Mouse (Mus musculus): ENCODE measurements around the gene Zfhx3. TPM values are rescaled to one million over a fixed set of nuclear protein-coding genes. Genes with fewer than 3 reads are reported as not detected.
A peak's percentile ranks its signal among the peaks of the same experiment; 100 is the strongest.

Gene Zfhx3
- polyA plus RNA-seq, 1 experiment from 2014 or later, result 9.2 TPM

GRCm38 (mm10) chr8:108827428-108827827 is 885.0 kb downstream of the Zfhx3 start:
- no peak overlapping the region for H3K4me3 ChIP-seq (replicated peaks)
- no peak overlapping the region for H3K9ac ChIP-seq
- H3K9me3 ChIP-seq (replicated peaks), result no peaks in the 10 kb centered on the region
- no peaks in the 10 kb centered on the region for H3K36me3 ChIP-seq
- H3K27me3 ChIP-seq, result no peaks in the 10 kb centered on the region
- peak overlapping the region; percentile 2; the same call in 1 of the 2 replicates for H3K27ac ChIP-seq
- H3K4me2 ChIP-seq, result 0 out of 2 replicates have a peak overlapping the region, but pooled peaks have one; percentile 16
- ATAC-seq (replicated peaks; ENCODE audit: low FRiP score), result no peak
- peaks cover 40% of the 10 kb centered on the region for H3K4me1 ChIP-seq
- WGBS, result 64% methylated on average over 15 of the region's 15 CpGs

- 48% methylated on average over 12 of the region's 12 CpGs for WGBS
- Histone ChIP-seq H3K9ac (no peak overlapping the region), H3K27ac (no peak overlapping the region), H3K4me2 (no peak overlapping the region), H3K27me3 (no peaks in the 10 kb centered on the region), H3K36me3 (no peaks in the 10 kb centered on the region), H3K9me3 (replicated peaks) (no peaks in the 10 kb centered on the region), H3K4me1 (peaks cover 28% of the 10 kb centered on the region), H3K4me3 (replicated peaks) (no peak overlapping the region)
- 0 out of 2 replicates have a peak, but pooled peaks have one; percentile 22 for ATAC-seq (replicated peaks; ENCODE audit: low FRiP score)
Measured at GRCm38 (mm10) chr8:108829305-108829717, 886.9 kb downstream of the Zfhx3 start.

- 86% methylated on average over 11 of the region's 11 CpGs for WGBS
- no peak for ATAC-seq (replicated peaks; ENCODE audit: low FRiP score)
- H3K9me3 ChIP-seq (replicated peaks), result no peaks in the 10 kb centered on the region
- H3K4me3 ChIP-seq (replicated peaks), result no peak overlapping the region
- H3K27me3 ChIP-seq, result no peaks in the 10 kb centered on the region
- H3K36me3 ChIP-seq, result no peaks in the 10 kb centered on the region
- H3K4me2 ChIP-seq, result no peak overlapping the region
- no peak overlapping the region for H3K9ac ChIP-seq
- H3K27ac ChIP-seq, result no peak overlapping the region
- peaks cover 18% of the 10 kb centered on the region for H3K4me1 ChIP-seq
Measured at GRCm38 (mm10) chr8:108835143-108835542, 892.7 kb downstream of the Zfhx3 start.

GRCm38 (mm10) chr8:108837788-108838187 is 895.3 kb downstream of the Zfhx3 start:
- H3K36me3 ChIP-seq, result no peaks in the 10 kb centered on the region
- no peak overlapping the region for H3K4me3 ChIP-seq (replicated peaks)
- no peaks in the 10 kb centered on the region for H3K27me3 ChIP-seq
- 0 out of 2 replicates have a peak overlapping the region, but pooled peaks have one; percentile 27 for H3K4me2 ChIP-seq
- H3K9me3 ChIP-seq (replicated peaks), result no peaks in the 10 kb centered on the region
- 17% methylated on average over 10 of the region's 10 CpGs for WGBS
- H3K9ac ChIP-seq, result no peak overlapping the region
- peak; percentile 61; the same call in 1 of the 2 replicates for ATAC-seq (replicated peaks; ENCODE audit: low FRiP score)
- no peak overlapping the region for H3K27ac ChIP-seq
- H3K4me1 ChIP-seq, result peaks cover 18% of the 10 kb centered on the region

GRCm38 (mm10) chr8:108838761-108839160 is 896.3 kb downstream of the Zfhx3 start:
- Histone ChIP-seq H3K36me3 (no peaks in the 10 kb centered on the region), H3K4me1 (peaks cover 18% of the 10 kb centered on the region), H3K9me3 (replicated peaks) (no peaks in the 10 kb centered on the region), H3K4me2 (no peak overlapping the region), H3K27ac (no peak overlapping the region), H3K27me3 (no peaks in the 10 kb centered on the region), H3K9ac (no peak overlapping the region), H3K4me3 (replicated peaks) (no peak overlapping the region)
- no peak for ATAC-seq (replicated peaks; ENCODE audit: low FRiP score)
- 68% methylated on average over 6 of the region's 6 CpGs for WGBS

GRCm38 (mm10) chr8:108842307-108842706 is 899.9 kb downstream of the Zfhx3 start:
- Histone ChIP-seq H3K9me3 (replicated peaks) (no peaks in the 10 kb centered on the region), H3K4me3 (replicated peaks) (no peak overlapping the region), H3K4me1 (peaks cover 22% of the 10 kb centered on the region), H3K9ac (no peak overlapping the region), H3K4me2 (no peak overlapping the region), H3K36me3 (peaks cover 4% of the 10 kb centered on the region; the same call in 1 of the 2 replicates), H3K27ac (no peak overlapping the region), H3K27me3 (no peaks in the 10 kb centered on the region)
- ATAC-seq (replicated peaks; ENCODE audit: low FRiP score), result no peak
- 91% methylated on average over 5 of the region's 5 CpGs for WGBS

GRCm38 (mm10) chr8:108846174-108846573 is 903.7 kb downstream of the Zfhx3 start:
- Histone ChIP-seq H3K27ac (no peak overlapping the region), H3K36me3 (peaks cover 4% of the 10 kb centered on the region; the same call in 1 of the 2 replicates), H3K4me2 (no peak overlapping the region), H3K9me3 (replicated peaks) (no peaks in the 10 kb centered on the region), H3K9ac (no peak overlapping the region), H3K4me3 (replicated peaks) (no peak overlapping the region), H3K27me3 (no peaks in the 10 kb centered on the region), H3K4me1 (peaks cover 9% of the 10 kb centered on the region)
- ATAC-seq (replicated peaks; ENCODE audit: low FRiP score), result no peak
- 67% methylated on average over 6 of the region's 6 CpGs for WGBS

GRCm38 (mm10) chr8:108846827-108847226 is 904.4 kb downstream of the Zfhx3 start:
- H3K27me3 ChIP-seq, result no peaks in the 10 kb centered on the region
- no peak overlapping the region for H3K9ac ChIP-seq
- H3K4me3 ChIP-seq (replicated peaks), result no peak overlapping the region
- ATAC-seq (replicated peaks; ENCODE audit: low FRiP score), result no peak
- no peak overlapping the region for H3K27ac ChIP-seq
- no peak overlapping the region for H3K4me2 ChIP-seq
- H3K36me3 ChIP-seq, result peaks cover 4% of the 10 kb centered on the region; the same call in 1 of the 2 replicates
- H3K4me1 ChIP-seq, result peaks cover 11% of the 10 kb centered on the region
- 54% methylated on average over 11 of the region's 11 CpGs for WGBS
- H3K9me3 ChIP-seq (replicated peaks), result no peaks in the 10 kb centered on the region

GRCm38 (mm10) chr8:108847356-108847755 is 904.9 kb downstream of the Zfhx3 start:
- ATAC-seq (replicated peaks; ENCODE audit: low FRiP score), result no peak
- H3K27ac ChIP-seq, result no peak overlapping the region
- 53% methylated on average over 2 of the region's 2 CpGs for WGBS

GRCm38 (mm10) chr8:108848484-108848883 is 906.0 kb downstream of the Zfhx3 start:
- H3K4me2 ChIP-seq, result no peak overlapping the region
- no peak overlapping the region for H3K9ac ChIP-seq
- peaks cover 4% of the 10 kb centered on the region; the same call in 1 of the 2 replicates for H3K36me3 ChIP-seq
- peaks cover 25% of the 10 kb centered on the region for H3K4me1 ChIP-seq
- H3K27ac ChIP-seq, result no peak overlapping the region
- H3K9me3 ChIP-seq (replicated peaks), result no peaks in the 10 kb centered on the region
- H3K4me3 ChIP-seq (replicated peaks), result no peak overlapping the region
- no peak for ATAC-seq (replicated peaks; ENCODE audit: low FRiP score)
- 75% methylated on average over 3 of the region's 3 CpGs for WGBS
- H3K27me3 ChIP-seq, result no peaks in the 10 kb centered on the region

More at GRCm38 (mm10) chr8:108847356-108847755, 904.9 kb downstream of the Zfhx3 start:
- peaks cover 4% of the 10 kb centered on the region; the same call in 1 of the 2 replicates for H3K36me3 ChIP-seq
- peaks cover 16% of the 10 kb centered on the region for H3K4me1 ChIP-seq
- no peaks in the 10 kb centered on the region for H3K27me3 ChIP-seq
- no peak overlapping the region for H3K9ac ChIP-seq
- no peak overlapping the region for H3K4me2 ChIP-seq
- no peaks in the 10 kb centered on the region for H3K9me3 ChIP-seq (replicated peaks)
- H3K4me3 ChIP-seq (replicated peaks), result no peak overlapping the region

GRCm38 (mm10) chr8:108853028-108853427 is 910.6 kb downstream of the Zfhx3 start:
- Histone ChIP-seq H3K9ac (no peak overlapping the region), H3K4me1 (peaks cover 25% of the 10 kb centered on the region), H3K27ac (0 out of 2 replicates have a peak overlapping the region, but pooled peaks have one; percentile 20), H3K4me3 (replicated peaks) (no peak overlapping the region), H3K9me3 (replicated peaks) (no peaks in the 10 kb centered on the region), H3K36me3 (peaks cover 13% of the 10 kb centered on the region), H3K27me3 (no peaks in the 10 kb centered on the region), H3K4me2 (no peak overlapping the region)
- WGBS, result 84% methylated on average over 10 of the region's 10 CpGs
- ATAC-seq (replicated peaks; ENCODE audit: low FRiP score), result no peak

GRCm38 (mm10) chr8:108854444-108855102 is 912.1 kb downstream of the Zfhx3 start:
- no peak for ATAC-seq (replicated peaks; ENCODE audit: low FRiP score)
- H3K4me3 ChIP-seq (replicated peaks), result no peak overlapping the region
- H3K9me3 ChIP-seq (replicated peaks), result no peaks in the 10 kb centered on the region
- H3K27me3 ChIP-seq, result no peaks in the 10 kb centered on the region
- WGBS, result 59% methylated on average over 12 of the region's 12 CpGs
- no peak overlapping the region for H3K4me2 ChIP-seq
- H3K4me1 ChIP-seq, result peaks cover 31% of the 10 kb centered on the region
- no peak overlapping the region for H3K27ac ChIP-seq
- no peak overlapping the region for H3K9ac ChIP-seq
- H3K36me3 ChIP-seq, result peaks cover 20% of the 10 kb centered on the region
